Mouse (Mus musculus): ENCODE measurements around the gene Traf3ip2.

- TF ChIP-seq CTCF (IDR thresholded peaks at IDR 0.05; ENCODE audit: control insufficient read depth, insufficient read depth, insufficient read length) (no peak), MAX (IDR thresholded peaks at IDR 0.05) (no peak)
Observed at GRCm38 (mm10) chr10:39599601-39600000, 13.1 kb upstream of the Traf3ip2 start.
